Mouse (Mus musculus) spleen, postnatal 0 days (tissue): ENCODE results near the gene Rps9. TPM values are rescaled to one million over a fixed set of nuclear protein-coding genes. Genes with fewer than 3 reads are reported as not detected.

ENCODE experiments used
- polyA plus RNA-seq: library from polyadenylated mRNA; unstranded; fragments of >200 nt; fragmentation: Nextera tagmentation; extraction: Ambion mirVana; gene quantifications from 2 replicates; pipeline ENCODE4 v1.2.1, GENCODE M21; 2015

The Rps9 gene
- polyA plus RNA-seq = 1,500 and 1,551 TPM in 2 replicates

GRCm38 (mm10) chr7:3703879-3704441 is at the start of gene Rps9:
TSS of gene Rps9 (plus strand) at chr7:3703993.

GRCm38 (mm10) chr7:3665215-3666114 is 38.3 kb upstream of the Rps9 start, which contains the start of gene Leng1:
TSS of gene Leng1 (minus strand) at chr7:3665840.

GRCm38 (mm10) chr7:3677342-3677741 is 26.5 kb upstream of the Rps9 start, which contains the start of gene Tmc4:
TSS of gene Tmc4 (minus strand) at chr7:3677553.

DNA sequence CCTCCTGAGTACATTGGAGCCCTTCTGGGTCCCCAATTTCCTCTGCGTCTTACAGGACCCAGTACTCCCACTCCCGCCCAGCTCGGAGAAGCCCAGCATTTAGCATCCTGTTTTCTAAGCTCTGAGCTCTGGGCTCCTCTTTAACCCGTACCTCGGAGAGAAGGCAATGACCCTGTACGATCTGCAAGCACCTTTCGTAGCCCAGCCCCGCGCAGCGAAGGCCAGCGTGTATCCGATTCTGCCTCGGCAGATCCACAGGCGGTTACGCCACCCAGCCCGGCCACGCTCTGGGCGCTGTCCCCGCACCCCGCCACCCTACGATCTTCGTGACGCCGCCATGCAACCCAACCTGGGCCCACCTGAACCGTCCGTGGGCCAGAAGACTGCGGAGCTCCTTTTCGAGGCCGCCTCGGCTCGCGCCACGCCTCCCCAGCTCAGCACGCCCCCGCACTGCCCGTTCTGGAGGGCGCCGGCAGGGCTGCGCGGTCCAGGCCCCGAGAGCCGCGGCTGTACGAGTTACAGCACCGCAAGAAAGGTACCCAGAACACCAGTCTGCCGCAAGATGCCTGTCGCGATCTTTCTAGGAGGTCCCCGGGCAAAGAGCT is 11.3 kb upstream of the Rps9 start, which contains the start of gene Tsen34:
Tsen34 (plus strand) TSS at position 482 of the 605 bp plus-strand sequence.

DNA sequence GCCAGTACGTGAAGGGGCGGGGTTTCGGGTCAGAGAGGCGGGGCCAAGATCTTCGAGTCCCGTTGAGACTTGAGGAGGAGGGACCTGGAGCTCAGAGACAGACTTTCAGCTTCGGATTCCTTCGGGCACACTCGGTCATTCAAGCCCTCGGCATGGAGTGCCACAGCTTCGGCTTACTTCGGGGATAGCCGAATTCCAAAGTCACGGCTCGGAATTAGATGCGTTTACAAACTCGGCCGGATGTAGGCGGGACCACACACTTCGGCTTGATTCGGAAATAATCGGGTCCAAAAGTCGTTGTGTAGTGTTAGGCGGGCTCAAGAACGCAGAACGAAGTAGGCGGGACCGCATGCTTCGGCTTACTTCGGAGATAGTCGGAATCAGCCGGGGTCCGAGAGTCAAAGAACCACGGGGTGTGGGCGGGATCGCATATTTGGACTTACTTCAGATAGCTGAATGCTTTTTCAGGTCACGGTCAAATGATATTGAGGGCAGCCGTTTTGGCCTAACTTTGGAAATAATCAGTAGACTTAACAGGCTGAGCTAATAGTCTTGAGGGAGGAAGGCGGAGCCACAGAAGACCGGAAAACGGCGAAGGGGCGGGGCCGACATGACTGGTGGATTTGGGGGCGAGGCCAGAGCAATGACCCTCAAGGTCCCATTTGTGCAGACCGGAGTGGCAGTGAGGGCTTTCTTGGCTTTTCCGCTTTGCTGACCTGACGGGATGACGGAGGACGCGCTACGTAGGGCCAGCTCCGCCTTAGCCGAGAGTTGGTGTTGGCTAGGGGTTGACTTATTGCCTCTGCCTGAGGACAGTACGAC is 10.6 kb upstream of the Rps9 start, which contains the start of gene Mboat7:
Mboat7 (minus strand) TSS at position 537 of the 822 bp plus-strand sequence.

GRCm38 (mm10) chr7:3720268-3720667 is 16.5 kb downstream of the Rps9 start, which contains the start of gene Pirb:
TSS of gene Pirb (minus strand) at chr7:3720391.

Other genes starting within 250 kb of the Rps9 start
- 2.9 and 3.5 TPM in 2 replicates for gene Tarm1, start 201.4 kb upstream of the Rps9 start, polyA plus RNA-seq
- not detected in 2 replicates for gene Oscar, start 87.8 kb upstream of the Rps9 start, polyA plus RNA-seq
- 365 and 377 TPM in 2 replicates for gene Ndufa3, start 86.6 kb upstream of the Rps9 start, polyA plus RNA-seq
- 14.6 TPM in 2 replicates for gene Tfpt, start 74.1 kb upstream of the Rps9 start, polyA plus RNA-seq
- gene Prpf31, start 74.0 kb upstream of the Rps9 start, polyA plus RNA-seq = 54.2 and 55.9 TPM in 2 replicates
- gene Cnot3, start 58.7 kb upstream of the Rps9 start, polyA plus RNA-seq = 29.6 and 34.3 TPM in 2 replicates
- gene Leng1, start 38.2 kb upstream of the Rps9 start, polyA plus RNA-seq = 7.4 and 7.7 TPM in 2 replicates
- gene Tmc4, start 26.4 kb upstream of the Rps9 start, polyA plus RNA-seq = 6.9 and 8.2 TPM in 2 replicates
- 46.3 and 65.6 TPM in 2 replicates for gene Tsen34, start 11.1 kb upstream of the Rps9 start, polyA plus RNA-seq
- 21.7 and 28.8 TPM in 2 replicates for gene Mboat7, start 10.5 kb upstream of the Rps9 start, polyA plus RNA-seq
- gene Pirb, start 16.4 kb downstream of the Rps9 start, polyA plus RNA-seq = 18.7 and 25.6 TPM in 2 replicates
- gene Gm15448, start 121.7 kb downstream of the Rps9 start, polyA plus RNA-seq = 0.70 and 1.2 TPM in 2 replicates
- 7.2 and 10.1 TPM in 2 replicates for gene Pira2, start 141.1 kb downstream of the Rps9 start, polyA plus RNA-seq
- 8.1 and 10.5 TPM in 2 replicates for gene Gm14548, start 194.1 kb downstream of the Rps9 start, polyA plus RNA-seq
- 6.8 and 7.9 TPM in 2 replicates for gene Lilra6, start 211.5 kb downstream of the Rps9 start, polyA plus RNA-seq